Mouse (Mus musculus): ENCODE data around the gene Mtf1. TPM values are rescaled to one million over a fixed set of nuclear protein-coding genes. Genes with fewer than 3 reads are reported as not detected.
A peak's percentile ranks its signal among the peaks of the same experiment; 100 is the strongest.

Mtf1 gene
- polyA plus RNA-seq, 1 experiment from 2014 or later: 9.8 TPM

GRCm38 (mm10) chr4:124802309-124803260, 681 bp downstream of the Mtf1 start:
- no peaks in the 10 kb centered on the region for H3K27me3 ChIP-seq (replicated peaks)
- H3K4me2 ChIP-seq: peak overlapping the region; percentile 81
- ATAC-seq (ENCODE audit: insufficient number of reproducible peaks, low FRiP score): peak; percentile 99
- H3K36me3 ChIP-seq: peaks cover 60% of the 10 kb centered on the region
- H3K27ac ChIP-seq (ENCODE audit: poor library complexity, severe bottlenecking): peak overlapping the region; percentile 95
- H3K4me3 ChIP-seq: peak overlapping the region; percentile 83
- peaks cover 11% of the 10 kb centered on the region for H3K4me1 ChIP-seq (replicated peaks)
- WGBS: under 1% methylated on average over 52 of the region's 53 CpGs
- no peaks in the 10 kb centered on the region for H3K9me3 ChIP-seq (replicated peaks)
- peak overlapping the region; percentile 87 for H3K9ac ChIP-seq

- H3K9ac ChIP-seq: 0 out of 2 replicates have a peak overlapping the region, but pooled peaks have one; percentile 87
- no peak for ATAC-seq (ENCODE audit: insufficient number of reproducible peaks, low FRiP score)
- H3K4me2 ChIP-seq: peak overlapping the region; percentile 81
- H3K4me1 ChIP-seq (replicated peaks): peaks cover 18% of the 10 kb centered on the region
- H3K9me3 ChIP-seq (replicated peaks): no peaks in the 10 kb centered on the region
- H3K27ac ChIP-seq (ENCODE audit: poor library complexity, severe bottlenecking): no peak overlapping the region
- H3K27me3 ChIP-seq (replicated peaks): no peaks in the 10 kb centered on the region
- H3K36me3 ChIP-seq: peaks cover 53% of the 10 kb centered on the region
- peak overlapping the region; percentile 83 for H3K4me3 ChIP-seq
- whole genome bisulfite sequencing: 73% methylated on average over 6 of the region's 6 CpGs
These were observed 1.5 kb downstream of the Mtf1 start for GRCm38 (mm10) chr4:124803406-124803805.

- Histone ChIP-seq H3K4me1 (replicated peaks) (peaks cover 16% of the 10 kb centered on the region), H3K9me3 (replicated peaks) (no peaks in the 10 kb centered on the region), H3K4me2 (peak overlapping the region; percentile 18; the same call in 1 of the 2 replicates), H3K36me3 (peaks cover 50% of the 10 kb centered on the region), H3K27me3 (replicated peaks) (no peaks in the 10 kb centered on the region), H3K9ac (0 out of 2 replicates have a peak overlapping the region, but pooled peaks have one; percentile 27), H3K27ac (ENCODE audit: poor library complexity, severe bottlenecking) (peak overlapping the region; percentile 24; the same call in 1 of the 2 replicates), H3K4me3 (no peak overlapping the region)
- 52% methylated on average over 5 of the region's 5 CpGs for WGBS
- ATAC-seq (ENCODE audit: insufficient number of reproducible peaks, low FRiP score): no peak
These were observed 6.6 kb downstream of the Mtf1 start for GRCm38 (mm10) chr4:124808511-124808910.

GRCm38 (mm10) chr4:124809136-124809883, 7.4 kb downstream of the Mtf1 start:
- WGBS: 74% methylated on average over 9 of the region's 9 CpGs

GRCm38 (mm10) chr4:124810056-124810455, 8.2 kb downstream of the Mtf1 start:
- 85% methylated on average over 7 of the region's 7 CpGs for WGBS
- Histone ChIP-seq H3K4me1 (replicated peaks) (peaks cover 15% of the 10 kb centered on the region), H3K27ac (ENCODE audit: poor library complexity, severe bottlenecking) (no peak overlapping the region), H3K4me2 (no peak overlapping the region), H3K4me3 (no peak overlapping the region), H3K9me3 (replicated peaks) (no peaks in the 10 kb centered on the region), H3K9ac (no peak overlapping the region), H3K36me3 (peaks cover 42% of the 10 kb centered on the region), H3K27me3 (replicated peaks) (no peaks in the 10 kb centered on the region)
- no peak for ATAC-seq (ENCODE audit: insufficient number of reproducible peaks, low FRiP score)

More at GRCm38 (mm10) chr4:124809136-124809883, 7.4 kb downstream of the Mtf1 start:
- H3K9me3 ChIP-seq (replicated peaks): no peaks in the 10 kb centered on the region
- H3K4me1 ChIP-seq (replicated peaks): peaks cover 15% of the 10 kb centered on the region
- H3K9ac ChIP-seq: no peak overlapping the region
- ATAC-seq (ENCODE audit: insufficient number of reproducible peaks, low FRiP score): no peak
- no peak overlapping the region for H3K4me2 ChIP-seq
- H3K36me3 ChIP-seq: peaks cover 50% of the 10 kb centered on the region
- H3K4me3 ChIP-seq: no peak overlapping the region
- no peak overlapping the region for H3K27ac ChIP-seq (ENCODE audit: poor library complexity, severe bottlenecking)
- H3K27me3 ChIP-seq (replicated peaks): no peaks in the 10 kb centered on the region

- H3K4me2 ChIP-seq: no peak overlapping the region
- H3K4me3 ChIP-seq: no peak overlapping the region
- H3K36me3 ChIP-seq: peaks cover 34% of the 10 kb centered on the region
- H3K9ac ChIP-seq: 0 out of 2 replicates have a peak overlapping the region, but pooled peaks have one; percentile 13
- H3K9me3 ChIP-seq (replicated peaks): no peaks in the 10 kb centered on the region
- ATAC-seq (ENCODE audit: insufficient number of reproducible peaks, low FRiP score): no peak
- H3K4me1 ChIP-seq (replicated peaks): peaks cover 15% of the 10 kb centered on the region
- H3K27me3 ChIP-seq (replicated peaks): no peaks in the 10 kb centered on the region
- H3K27ac ChIP-seq (ENCODE audit: poor library complexity, severe bottlenecking): no peak overlapping the region
- 51% methylated on average over 9 of the region's 9 CpGs for WGBS
These were observed 9.6 kb downstream of the Mtf1 start for GRCm38 (mm10) chr4:124811347-124811975.

- peaks cover 18% of the 10 kb centered on the region for H3K36me3 ChIP-seq
- no peak overlapping the region for H3K4me3 ChIP-seq
- WGBS: 88% methylated on average over 11 of the region's 11 CpGs
- H3K4me2 ChIP-seq: no peak overlapping the region
- ATAC-seq (ENCODE audit: insufficient number of reproducible peaks, low FRiP score): no peak
- no peaks in the 10 kb centered on the region for H3K27me3 ChIP-seq (replicated peaks)
- H3K9ac ChIP-seq: no peak overlapping the region
- no peaks in the 10 kb centered on the region for H3K9me3 ChIP-seq (replicated peaks)
- H3K4me1 ChIP-seq (replicated peaks): peaks cover 19% of the 10 kb centered on the region
- no peak overlapping the region for H3K27ac ChIP-seq (ENCODE audit: poor library complexity, severe bottlenecking)
These were observed 14.0 kb downstream of the Mtf1 start for GRCm38 (mm10) chr4:124815901-124816300.

- 12% methylated on average over 6 of the region's 6 CpGs for WGBS
- peak overlapping the region; percentile 26; the same call in 1 of the 2 replicates for H3K9ac ChIP-seq
These were observed 15.9 kb downstream of the Mtf1 start for GRCm38 (mm10) chr4:124817803-124818202.

GRCm38 (mm10) chr4:124818832-124819231, 16.9 kb downstream of the Mtf1 start:
- Histone ChIP-seq H3K9me3 (replicated peaks) (no peaks in the 10 kb centered on the region), H3K4me3 (no peak overlapping the region), H3K27ac (ENCODE audit: poor library complexity, severe bottlenecking) (no peak overlapping the region), H3K4me1 (replicated peaks) (peaks cover 15% of the 10 kb centered on the region), H3K36me3 (peaks cover 39% of the 10 kb centered on the region), H3K4me2 (no peak overlapping the region), H3K9ac (no peak overlapping the region), H3K27me3 (replicated peaks) (no peaks in the 10 kb centered on the region)
- ATAC-seq (ENCODE audit: insufficient number of reproducible peaks, low FRiP score): no peak
- 92% methylated on average over 4 of the region's 4 CpGs for WGBS

More at GRCm38 (mm10) chr4:124817803-124818202, 15.9 kb downstream of the Mtf1 start:
- Histone ChIP-seq H3K9me3 (replicated peaks) (no peaks in the 10 kb centered on the region), H3K4me1 (replicated peaks) (peaks cover 15% of the 10 kb centered on the region), H3K27ac (ENCODE audit: poor library complexity, severe bottlenecking) (no peak overlapping the region), H3K4me3 (no peak overlapping the region), H3K4me2 (peak overlapping the region; percentile 35; the same call in 1 of the 2 replicates), H3K36me3 (peaks cover 33% of the 10 kb centered on the region), H3K27me3 (replicated peaks) (no peaks in the 10 kb centered on the region)
- ATAC-seq (ENCODE audit: insufficient number of reproducible peaks, low FRiP score): peak; percentile 93

GRCm38 (mm10) chr4:124824967-124825366, 23.1 kb downstream of the Mtf1 start:
- Histone ChIP-seq H3K27ac (ENCODE audit: poor library complexity, severe bottlenecking) (no peak overlapping the region), H3K36me3 (peaks cover 73% of the 10 kb centered on the region)

More at GRCm38 (mm10) chr4:124824967-124825366, 23.1 kb downstream of the Mtf1 start:
- ATAC-seq (ENCODE audit: insufficient number of reproducible peaks, low FRiP score): no peak
- WGBS: 89% methylated on average over 6 of the region's 6 CpGs
- Histone ChIP-seq H3K4me2 (no peak overlapping the region), H3K27me3 (replicated peaks) (no peaks in the 10 kb centered on the region), H3K9me3 (replicated peaks) (no peaks in the 10 kb centered on the region), H3K9ac (no peak overlapping the region), H3K4me1 (replicated peaks) (0 out of 2 replicates have a peak, but pooled peaks cover 3% of the 10 kb centered on the region), H3K4me3 (no peak overlapping the region)
